Mouse (Mus musculus) urinary bladder, postnatal 36 days (tissue): ENCODE results near the gene Kifc1.
"Not testable (repeated sequence)": the region's sequence is repeated elsewhere in the genome, so short reads cannot be mapped to it uniquely, and the experiment has no call there.

Experiments
- DNase-seq, 2 experiments: peaks; one replicate each; pipeline ENCODE4 v3.0.0; 2022; ENCODE audit warnings: low spot score in 2 of 2, mixed read lengths in 1 of 2

The Kifc1 gene

GRCm38 (mm10) chr17:33919351-33920281 is 29.2 kb upstream of the Kifc1 start:
- DNase-seq = peak; percentile 83 to 91

- DNase-seq = peak; percentile 42 to 61
These were observed 28.1 kb upstream of the Kifc1 start for GRCm38 (mm10) chr17:33918293-33919203.

GRCm38 (mm10) chr17:33917656-33918292 is 27.3 kb upstream of the Kifc1 start:
- DNase-seq = no peak

- no peak for DNase-seq
These were observed 26.6 kb upstream of the Kifc1 start for GRCm38 (mm10) chr17:33916847-33917655.

GRCm38 (mm10) chr17:33916294-33916693 is 25.8 kb upstream of the Kifc1 start:
- no peak for DNase-seq

GRCm38 (mm10) chr17:33915671-33916250 is 25.3 kb upstream of the Kifc1 start, which contains the start of the genes Tapbp and Zbtb22:
Gene Tapbp, plus strand, starts transcription at chr17:33915899.
Gene Zbtb22, plus strand, starts transcription at chr17:33915904.
- peak; percentile 93 to 95 for DNase-seq

- DNase-seq = no peak
These were observed 24.5 kb upstream of the Kifc1 start for GRCm38 (mm10) chr17:33914969-33915391.

GRCm38 (mm10) chr17:33913905-33914304 is 23.4 kb upstream of the Kifc1 start:
- no peak for DNase-seq

GRCm38 (mm10) chr17:33913264-33913663 is 22.8 kb upstream of the Kifc1 start:
- DNase-seq = no peak

GRCm38 (mm10) chr17:33911813-33912414 is 21.5 kb upstream of the Kifc1 start:
- no peak for DNase-seq

GRCm38 (mm10) chr17:33911052-33911812 is 20.8 kb upstream of the Kifc1 start:
- no peak for DNase-seq

- no peak for DNase-seq
These were observed 20.0 kb upstream of the Kifc1 start for GRCm38 (mm10) chr17:33910346-33911051.

GRCm38 (mm10) chr17:33909869-33910250 is 19.4 kb upstream of the Kifc1 start:
- DNase-seq = peak; percentile 57 to 69

GRCm38 (mm10) chr17:33909077-33909868 is 18.8 kb upstream of the Kifc1 start, which contains the start of gene Daxx:
Gene Daxx, plus strand, starts transcription at chr17:33909414.
- peak; percentile 100 for DNase-seq

- DNase-seq = peak in 1 of 2 experiments; percentile 40
These were observed 18.0 kb upstream of the Kifc1 start for GRCm38 (mm10) chr17:33908331-33909076.

GRCm38 (mm10) chr17:33904835-33905234 is 14.4 kb upstream of the Kifc1 start, which contains the start of gene Platr17:
Gene Platr17, plus strand, starts transcription at chr17:33905135.
- not testable (repeated sequence) for DNase-seq
